Mouse (Mus musculus): ENCODE data around the gene Ptgis.
A peak's percentile ranks its signal among the peaks of the same experiment; 100 is the strongest.

Gene Ptgis

GRCm38 (mm10) chr2:167190076-167190399 is 50.4 kb downstream of the Ptgis start, which contains the start of gene Kcnb1:
Gene Kcnb1, minus strand, starts transcription at chr2:167190155.
- DNase-seq (ENCODE audit: low spot score in 2 of 2), result peak in 1 of 2 experiments; percentile 46

DNA sequence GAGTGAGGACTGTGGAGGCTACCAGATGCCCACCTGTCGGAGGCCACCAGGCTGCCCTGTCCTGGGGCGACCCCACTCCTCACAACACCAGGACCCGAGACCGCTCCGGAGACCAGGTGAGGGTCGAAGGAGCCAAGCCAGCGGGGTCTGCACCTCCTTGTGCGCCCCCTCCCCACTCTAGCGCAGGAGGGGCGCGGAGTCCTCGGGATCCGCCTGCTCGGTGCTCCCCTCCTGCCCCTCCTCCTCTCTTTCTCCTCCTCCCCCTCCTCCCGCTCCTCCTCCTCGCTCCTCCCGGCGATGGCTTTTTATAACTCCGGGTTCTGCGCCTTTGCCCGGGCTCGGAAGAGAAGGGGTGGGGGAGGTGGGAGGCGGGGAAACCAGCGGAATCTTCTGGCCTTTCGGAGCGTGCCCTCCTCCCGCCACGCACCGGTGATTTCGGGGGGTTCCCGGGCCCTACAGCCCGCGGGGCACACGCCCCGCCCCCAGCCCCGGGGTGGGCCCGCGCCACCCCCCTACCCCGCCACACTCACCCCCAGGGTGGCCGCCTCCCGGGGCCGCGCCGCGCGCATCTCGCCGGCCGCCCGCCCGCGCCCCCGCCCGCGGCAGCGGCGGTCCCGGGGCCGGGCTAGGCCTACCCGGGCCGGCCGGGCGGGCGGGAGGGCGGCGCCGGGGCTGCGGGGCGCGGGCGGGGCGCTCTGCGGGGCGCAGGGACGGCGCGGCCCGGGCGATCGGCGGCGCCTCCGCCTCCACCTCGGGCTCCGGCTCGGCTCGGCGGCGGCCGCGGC is 50.9 kb downstream of the Ptgis start:
- no peak for DNase-seq (ENCODE audit: low spot score in 2 of 2)

- peak; percentile 39 to 53 for DNase-seq (ENCODE audit: low spot score in 2 of 2)
Measured at GRCm38 (mm10) chr2:167188315-167189207, 51.8 kb downstream of the Ptgis start.

- no peak for DNase-seq (ENCODE audit: low spot score in 2 of 2)
Measured at GRCm38 (mm10) chr2:167187119-167187518, 53.3 kb downstream of the Ptgis start.

DNA sequence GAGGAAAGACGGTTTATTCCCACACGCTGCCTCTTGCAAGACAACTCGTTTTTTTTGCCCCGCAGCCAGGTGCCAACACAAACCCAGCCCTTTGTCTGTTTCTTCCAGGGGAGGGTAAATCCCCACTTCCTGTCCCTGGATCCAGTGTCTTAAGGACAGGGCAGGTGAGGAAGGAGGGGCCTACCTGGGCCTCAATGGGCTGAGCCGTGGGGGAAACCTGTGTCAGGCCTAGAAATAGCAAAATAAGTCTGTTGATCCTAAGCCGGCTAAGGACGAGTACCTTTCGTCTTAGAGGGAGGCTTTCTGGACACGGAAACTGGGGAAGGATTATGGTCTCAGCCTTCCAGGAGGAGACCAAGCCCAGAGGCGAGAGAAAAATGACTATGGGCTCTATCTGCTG is 53.9 kb downstream of the Ptgis start:
- DNase-seq (ENCODE audit: low spot score in 2 of 2), result no peak

DNA sequence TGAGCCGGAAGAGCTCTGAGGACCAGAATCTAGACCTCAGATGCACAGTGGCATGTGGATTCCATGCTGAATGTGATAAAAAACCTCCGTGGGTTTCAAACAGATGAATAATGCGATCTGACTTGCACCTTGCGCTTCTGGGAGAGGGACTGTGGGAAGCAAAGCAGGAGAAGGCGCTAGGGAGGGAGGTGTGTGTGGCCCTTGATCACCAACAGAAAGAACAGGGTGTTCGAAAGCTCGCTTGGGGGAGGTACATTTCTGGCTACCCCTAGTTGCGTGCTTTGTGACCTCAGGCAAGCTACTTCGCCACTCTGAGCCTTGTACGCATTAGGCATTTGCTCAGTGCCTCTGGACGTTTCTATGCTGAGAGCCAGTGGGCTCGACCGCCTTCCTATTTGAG is 54.4 kb downstream of the Ptgis start:
- no peak for DNase-seq (ENCODE audit: low spot score in 2 of 2)

DNA sequence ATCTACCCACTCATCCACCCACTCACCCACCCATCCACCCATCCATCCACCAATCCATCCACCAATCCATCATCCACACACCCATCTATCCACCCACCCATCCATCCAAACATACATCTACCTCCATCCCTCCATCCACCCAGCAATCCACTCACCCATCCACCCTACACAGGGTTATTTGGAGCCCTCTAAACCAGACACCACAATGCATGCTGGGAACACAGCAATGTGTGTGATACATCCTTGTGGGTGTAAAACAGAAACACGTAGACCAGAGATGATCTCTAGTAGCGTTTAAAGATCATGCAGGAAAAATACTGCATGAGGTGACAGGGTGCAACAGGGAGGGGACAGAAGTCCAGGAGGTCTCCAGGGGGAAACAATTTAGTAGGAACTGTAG is 55.0 kb downstream of the Ptgis start:
- no peak for DNase-seq (ENCODE audit: low spot score in 2 of 2)

DNA sequence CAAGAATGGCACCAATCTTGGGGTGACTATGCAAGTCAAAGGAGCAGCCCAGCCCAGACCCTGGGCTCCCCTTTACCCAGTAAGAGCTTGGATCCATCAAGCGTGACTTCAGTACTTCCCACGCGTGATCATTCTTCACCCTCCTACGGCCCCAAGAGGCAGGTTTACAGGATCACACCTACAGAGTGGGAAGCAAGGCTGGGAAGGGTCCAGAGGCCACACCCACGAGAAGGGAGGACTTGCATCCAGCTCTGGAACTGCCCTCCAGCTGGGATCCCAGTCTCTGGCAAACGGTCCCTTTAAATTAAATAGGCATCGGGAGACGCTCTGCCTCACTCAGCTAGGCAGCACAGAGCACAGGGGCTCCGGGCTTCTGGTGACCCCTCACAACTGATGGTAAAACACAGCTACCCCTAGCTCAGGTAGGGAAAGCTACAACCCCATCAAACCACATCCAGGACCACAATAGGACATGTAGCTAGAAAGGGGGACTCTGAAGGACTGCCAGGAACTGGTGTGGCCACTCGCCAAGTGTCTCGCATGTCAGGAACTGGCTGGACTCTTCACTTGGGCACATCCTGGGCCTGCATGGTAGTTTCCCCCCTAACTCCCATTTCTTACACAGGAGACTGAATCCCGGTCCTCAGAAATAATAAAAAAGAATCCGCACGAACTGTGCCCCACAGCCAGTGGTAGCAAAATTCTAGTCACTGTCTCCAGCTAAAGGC is 58.6 kb downstream of the Ptgis start:
- DNase-seq (ENCODE audit: low spot score in 2 of 2), result no peak

DNA sequence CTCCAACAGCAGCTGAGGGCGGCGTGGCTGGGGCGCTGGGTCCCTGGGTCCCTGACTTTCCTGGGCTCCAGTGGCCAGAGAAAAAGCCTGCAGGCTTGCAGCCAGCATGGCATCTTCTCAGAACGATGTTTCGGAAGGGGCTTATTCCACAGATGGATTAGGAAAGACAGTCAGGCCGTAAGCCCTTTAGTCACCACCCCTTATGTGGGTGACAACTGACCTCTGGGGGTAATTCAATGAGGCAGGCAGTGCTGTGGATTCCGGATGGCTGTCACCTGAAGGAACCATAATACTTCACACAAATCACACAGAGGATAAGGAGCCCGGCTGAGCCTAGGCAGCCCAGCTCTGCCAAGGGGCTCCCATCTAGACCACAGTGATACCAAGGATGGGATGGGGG is 59.3 kb downstream of the Ptgis start:
- DNase-seq (ENCODE audit: low spot score in 2 of 2), result no peak

- no peak for DNase-seq (ENCODE audit: low spot score in 2 of 2)
Measured at GRCm38 (mm10) chr2:167179301-167179700, 61.1 kb downstream of the Ptgis start.

DNA sequence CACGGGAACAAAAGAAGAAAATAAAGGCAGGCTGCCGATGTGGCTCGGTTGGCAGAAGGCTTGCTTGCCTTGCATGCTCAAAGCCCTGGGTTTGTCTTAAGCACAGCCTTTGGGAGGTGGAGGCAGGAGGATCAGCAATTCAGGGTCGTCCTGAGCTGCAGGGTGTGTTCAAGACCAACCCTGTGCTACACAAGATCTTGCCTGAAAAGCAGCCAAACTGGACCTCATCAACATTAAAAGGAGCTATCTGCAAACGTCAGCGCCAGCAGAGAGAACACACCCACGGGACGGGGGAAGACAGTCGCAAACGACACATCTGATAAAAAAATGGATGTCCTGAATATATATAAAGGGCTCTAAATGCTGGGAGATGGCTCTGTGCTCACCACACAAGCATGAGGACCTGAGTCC is 63.2 kb downstream of the Ptgis start:
- no peak for DNase-seq (ENCODE audit: low spot score in 2 of 2)

- DNase-seq (ENCODE audit: low spot score in 2 of 2), result no peak
Measured at GRCm38 (mm10) chr2:167175284-167175683, 65.1 kb downstream of the Ptgis start.

- DNase-seq (ENCODE audit: low spot score in 2 of 2), result no peak
Measured at GRCm38 (mm10) chr2:167173051-167173875, 67.1 kb downstream of the Ptgis start.

- no peak for DNase-seq (ENCODE audit: low spot score in 2 of 2)
Measured at GRCm38 (mm10) chr2:167167515-167168212, 72.7 kb downstream of the Ptgis start.

DNA sequence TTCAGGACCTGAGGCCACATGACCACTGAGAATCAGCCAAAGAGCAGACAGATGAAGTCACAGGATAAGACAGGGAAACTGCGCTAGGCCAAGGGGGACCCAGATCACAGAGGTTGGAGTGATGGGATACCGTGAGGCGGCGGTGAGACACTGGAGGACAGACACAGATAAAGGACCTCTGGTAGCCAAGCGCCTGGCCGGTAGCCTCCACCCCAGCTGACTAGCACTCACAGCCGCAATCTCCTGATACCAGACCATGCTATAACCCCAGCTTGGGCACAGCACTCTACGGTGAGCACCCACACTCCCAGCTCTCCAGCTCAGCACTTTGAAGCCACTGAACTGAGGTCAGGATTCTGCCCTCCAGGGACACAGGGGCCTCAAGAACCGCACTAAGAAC is 76.8 kb downstream of the Ptgis start:
- DNase-seq (ENCODE audit: low spot score in 2 of 2), result no peak

GRCm38 (mm10) chr2:167163134-167163533 is 77.3 kb downstream of the Ptgis start:
- DNase-seq (ENCODE audit: low spot score in 2 of 2), result no peak

- no peak for DNase-seq (ENCODE audit: low spot score in 2 of 2)
Measured at GRCm38 (mm10) chr2:167162516-167163021, 77.8 kb downstream of the Ptgis start.

GRCm38 (mm10) chr2:167159721-167160120 is 80.7 kb downstream of the Ptgis start:
- DNase-seq (ENCODE audit: low spot score in 2 of 2), result no peak

- DNase-seq (ENCODE audit: low spot score in 2 of 2), result no peak
Measured at GRCm38 (mm10) chr2:167158780-167159179, 81.6 kb downstream of the Ptgis start.

DNA sequence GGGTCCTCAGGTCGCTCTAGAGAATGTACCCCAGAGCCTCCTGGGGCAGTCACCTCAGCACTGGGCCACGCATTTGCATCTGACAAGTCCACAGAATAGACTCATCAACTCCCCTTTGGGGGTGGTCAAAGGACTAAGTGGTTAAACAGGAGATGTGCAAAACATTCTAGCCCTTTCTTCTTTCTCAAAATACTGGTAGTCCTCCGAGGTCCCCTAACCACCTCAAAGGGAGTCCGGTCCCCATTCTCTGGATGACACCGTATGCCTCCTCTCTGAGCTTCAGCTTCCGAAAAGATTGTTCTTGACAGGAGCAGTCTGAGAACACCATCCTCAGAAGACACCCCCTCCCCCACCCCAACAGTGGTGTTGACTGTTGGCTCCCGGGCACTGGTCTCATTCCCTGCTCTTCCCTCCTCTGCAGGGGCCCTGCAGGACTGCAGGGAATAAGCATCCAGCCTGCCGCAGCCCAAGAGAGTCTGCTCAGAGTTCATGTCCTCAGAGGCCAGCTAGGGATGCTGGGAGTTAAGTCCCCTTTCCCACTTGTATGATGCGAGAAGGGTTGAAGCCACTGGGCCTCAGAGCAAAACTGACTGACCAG is 84.2 kb downstream of the Ptgis start:
- no peak for DNase-seq (ENCODE audit: low spot score in 2 of 2)

All from spleen, postnatal 14 days (tissue).